Mouse (Mus musculus) hindbrain, embryonic 15.5 days (tissue): ENCODE measurements around the gene Nmnat1. TPM values are rescaled to one million over a fixed set of nuclear protein-coding genes. Genes with fewer than 3 reads are reported as not detected.
"Not testable (repeated sequence)": the region's sequence is repeated elsewhere in the genome, so short reads cannot be mapped to it uniquely, and the experiment has no call there.

Source experiments
- ATAC-seq: fragments of 200-750 bp; cut with Nextera tagmentation; 2 replicates; pipeline ENCODE4 v1.8.0; 2017; ENCODE audit warnings: low read depth, moderate number of reproducible peaks, moderate TSS enrichment; ENCODE audit not compliant: low FRiP score
- H3K27ac ChIP-seq: fragments of 300-500 bp; sonication (generic); replicated peaks from 2 replicates; pipeline ENCODE4 v1.5.1; 2015; ENCODE audit warnings: mild to moderate bottlenecking, inconsistent platforms
- H3K27me3 ChIP-seq: fragments of 300-500 bp; sonication (generic); 2 replicates; pipeline ENCODE4 v1.6.1; 2015; ENCODE audit warnings: control low read depth, inconsistent platforms
- H3K36me3 ChIP-seq: fragments of 300-500 bp; sonication (generic); 2 replicates; pipeline ENCODE4 v1.6.1; 2015; ENCODE audit warnings: control low read depth, inconsistent platforms
- H3K4me1 ChIP-seq: fragments of 300-500 bp; sonication (generic); replicated peaks from 2 replicates; pipeline ENCODE4 v1.6.1; 2015; ENCODE audit warnings: control low read depth, inconsistent platforms
- H3K4me2 ChIP-seq: fragments of 300-500 bp; sonication (generic); 2 replicates; pipeline ENCODE4 v1.6.1; 2015; ENCODE audit warnings: moderate library complexity, mild to moderate bottlenecking, inconsistent platforms
- H3K4me3 ChIP-seq: fragments of 300-500 bp; sonication (generic); 2 replicates; pipeline ENCODE4 v1.5.1; 2015; ENCODE audit warnings: mild to moderate bottlenecking, inconsistent platforms
- H3K9ac ChIP-seq: fragments of 300-500 bp; sonication (generic); 2 replicates; pipeline ENCODE4 v1.6.1; 2015; ENCODE audit warnings: inconsistent platforms
- H3K9me3 ChIP-seq: fragments of 300-500 bp; sonication (generic); 2 replicates; pipeline ENCODE4 v1.6.1; 2016; ENCODE audit warnings: control low read depth, inconsistent platforms
- WGBS: fragments of 180-500 bp; shearing (Covaris S2); methylation state at CpG from one replicate; pipeline ENCODE4 v1.1.7; 2015; 5-methylcytosine and 5-hydroxymethylcytosine counted together
- polyA plus RNA-seq: library from polyadenylated mRNA; unstranded; fragments of >200 nt; fragmentation: Nextera tagmentation; extraction: Ambion mirVana; gene quantifications from 2 replicates; pipeline ENCODE4 v1.2.1, GENCODE M21; 2015

Nmnat1 gene
- polyA plus RNA-seq, 1 experiment from 2014 or later, result 9.3 TPM

DNA sequence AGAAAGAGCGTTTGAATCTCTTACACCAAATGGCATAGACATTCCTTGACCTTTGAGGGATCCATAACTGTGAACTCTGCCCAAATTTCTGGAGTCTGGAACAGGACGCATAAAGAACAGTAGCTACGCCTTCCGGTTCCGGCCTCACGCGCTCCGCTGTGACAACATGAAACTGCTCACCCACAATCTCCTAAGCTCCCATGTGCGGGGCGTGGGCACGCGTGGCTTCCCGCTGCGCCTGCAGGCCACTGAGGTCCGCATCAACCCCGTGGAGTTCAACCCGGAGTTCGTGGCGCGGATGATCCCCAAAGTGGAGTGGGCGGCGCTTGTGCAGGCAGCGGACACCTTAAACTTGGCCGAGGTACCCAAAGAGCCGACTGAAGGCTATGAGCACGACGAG, 27.8 kb downstream of the Nmnat1 start:
- 87% methylated on average over 27 of the region's 27 CpGs for WGBS
- not testable (repeated sequence) for H3K4me1 ChIP-seq, ATAC-seq, H3K9ac ChIP-seq, H3K27me3 ChIP-seq, H3K27ac ChIP-seq, H3K36me3 ChIP-seq, H3K4me2 ChIP-seq, H3K9me3 ChIP-seq, H3K4me3 ChIP-seq

DNA sequence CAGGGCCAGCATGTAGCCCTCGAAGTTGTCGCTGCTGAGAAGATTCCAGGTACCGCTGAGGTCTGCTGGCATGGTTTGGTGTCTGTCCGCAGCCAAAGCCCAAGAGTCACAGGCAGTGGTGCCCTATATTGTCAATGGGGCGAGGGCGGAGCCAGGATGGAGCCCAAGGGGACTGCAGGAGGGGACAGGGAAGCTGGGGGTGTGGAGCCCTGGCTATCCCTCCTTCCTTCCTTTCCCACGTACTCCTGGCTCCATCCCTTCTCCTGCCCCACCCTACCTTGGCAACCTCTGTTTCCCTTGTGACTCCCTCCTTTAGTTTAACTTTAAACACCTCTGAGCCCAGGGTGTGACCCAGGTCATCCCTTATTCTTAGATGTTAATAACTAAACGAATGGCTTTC, 30.1 kb downstream of the Nmnat1 start, which contains the start of gene Rbp7:
Gene Rbp7 (minus strand): TSS at position 100 of the 400 bp plus-strand sequence.
- H3K27me3 ChIP-seq, result no peaks in the 10 kb centered on the region
- no peak for ATAC-seq
- H3K4me2 ChIP-seq, result no peak within 1 kb of the TSS
- 54% methylated on average over 8 of the region's 8 CpGs for WGBS
- H3K9me3 ChIP-seq, result no peaks in the 10 kb centered on the region
- H3K27ac ChIP-seq, result no peak within 1 kb of the TSS
- no peaks in the 10 kb centered on the region for H3K4me1 ChIP-seq
- no peaks in the 10 kb centered on the region for H3K36me3 ChIP-seq
- no peak within 1 kb of the TSS for H3K9ac ChIP-seq
- no peak within 1 kb of the TSS for H3K4me3 ChIP-seq

DNA sequence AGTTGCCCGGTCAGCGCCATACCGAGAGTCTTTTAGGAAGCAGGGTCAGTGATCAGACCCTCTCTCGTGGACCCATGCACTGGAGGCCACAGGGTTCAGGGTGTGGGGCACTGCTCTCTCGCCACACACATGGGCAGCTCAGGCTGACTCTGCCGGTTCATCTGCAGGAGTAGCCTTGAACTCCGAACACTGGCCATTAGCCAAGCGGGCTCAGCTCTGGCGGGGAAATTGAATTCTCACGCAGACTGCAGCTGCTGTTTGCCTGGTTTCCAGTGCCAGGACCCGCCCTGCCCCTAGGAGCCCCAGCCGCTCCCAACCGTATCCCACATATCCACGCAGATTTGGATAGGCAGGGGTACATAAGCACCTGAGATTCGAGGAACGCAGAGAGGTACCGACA, 30.7 kb downstream of the Nmnat1 start:
- no peak overlapping the region for H3K27ac ChIP-seq
- ATAC-seq, result no peak
- H3K9ac ChIP-seq, result no peak overlapping the region
- H3K4me3 ChIP-seq, result no peak overlapping the region
- H3K36me3 ChIP-seq, result no peaks in the 10 kb centered on the region
- no peaks in the 10 kb centered on the region for H3K4me1 ChIP-seq
- no peak overlapping the region for H3K4me2 ChIP-seq
- no peaks in the 10 kb centered on the region for H3K9me3 ChIP-seq
- WGBS, result 84% methylated on average over 17 of the region's 17 CpGs
- no peaks in the 10 kb centered on the region for H3K27me3 ChIP-seq

DNA sequence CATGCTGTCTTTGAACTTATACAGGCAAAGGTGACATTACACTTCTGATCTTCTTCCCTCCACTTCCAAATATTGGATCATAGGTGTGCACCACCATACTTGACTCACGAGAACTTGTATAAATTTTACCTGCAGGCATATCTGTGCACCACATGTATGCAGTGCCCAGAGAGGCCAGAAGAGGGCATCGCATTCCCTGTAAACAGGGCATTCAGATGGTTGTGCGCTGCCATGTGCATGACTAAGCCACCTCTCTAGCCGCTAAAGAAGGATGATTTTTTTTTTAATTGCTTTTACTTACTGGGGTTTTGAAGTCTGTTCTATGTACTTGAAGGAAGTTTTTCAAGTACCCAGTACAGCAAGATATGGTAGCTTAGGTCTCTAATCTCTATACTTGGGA, 31.3 kb downstream of the Nmnat1 start:
- H3K27me3 ChIP-seq, result no peaks in the 10 kb centered on the region
- H3K27ac ChIP-seq, result no peak overlapping the region
- H3K4me2 ChIP-seq, result no peak overlapping the region
- no peak for ATAC-seq
- no peaks in the 10 kb centered on the region for H3K9me3 ChIP-seq
- no peaks in the 10 kb centered on the region for H3K4me1 ChIP-seq
- H3K4me3 ChIP-seq, result no peak overlapping the region
- WGBS, result 89% methylated on average over 4 of the region's 4 CpGs
- H3K36me3 ChIP-seq, result no peaks in the 10 kb centered on the region
- no peak overlapping the region for H3K9ac ChIP-seq

DNA sequence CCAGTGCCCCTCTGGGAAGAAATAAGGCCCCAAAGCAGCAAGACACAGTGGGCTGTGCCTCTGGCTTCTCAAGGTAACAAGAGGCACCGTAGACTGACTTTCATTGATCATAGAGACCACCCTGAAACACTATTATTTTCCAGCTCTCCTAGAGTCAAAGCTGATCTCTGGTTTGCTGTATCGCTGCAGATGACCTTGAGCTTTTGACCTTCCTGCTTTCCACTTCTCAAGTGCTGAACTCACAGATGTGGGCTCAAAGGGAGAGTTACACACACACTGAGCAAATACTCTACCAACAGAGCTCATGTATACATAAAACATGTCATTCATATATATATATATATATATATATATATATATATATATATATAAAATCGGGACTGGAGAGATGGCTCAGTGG, 34.4 kb downstream of the Nmnat1 start:
- Histone ChIP-seq H3K4me2 (no peak overlapping the region), H3K36me3 (no peaks in the 10 kb centered on the region), H3K4me1 (peaks cover 8% of the 10 kb centered on the region), H3K9me3 (no peaks in the 10 kb centered on the region), H3K4me3 (no peak overlapping the region), H3K27ac (no peak overlapping the region), H3K27me3 (no peaks in the 10 kb centered on the region), H3K9ac (no peak overlapping the region)
- no peak for ATAC-seq
- WGBS, result 84% methylated on average over 3 of the region's 3 CpGs

DNA sequence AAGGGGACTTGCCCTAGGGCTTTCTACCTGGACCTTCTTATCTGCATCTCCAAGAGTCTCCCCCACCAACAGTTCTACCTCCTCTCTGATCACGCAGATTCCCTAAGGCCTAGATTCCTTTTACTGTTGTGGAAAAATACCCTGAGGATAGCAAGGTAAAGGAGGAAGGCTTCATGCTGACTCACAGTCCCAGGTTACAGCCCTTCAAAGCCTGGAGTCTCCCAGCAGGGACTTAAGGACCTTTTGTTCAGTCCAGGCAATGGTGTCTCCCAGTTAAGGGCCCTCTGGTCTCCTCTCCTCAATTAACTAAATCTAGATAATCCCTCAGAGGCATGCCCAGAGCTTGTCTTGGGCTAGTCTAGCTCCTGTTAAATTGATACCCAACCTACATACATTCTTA, 38.7 kb downstream of the Nmnat1 start:
- peaks cover 23% of the 10 kb centered on the region for H3K4me1 ChIP-seq
- no peak for ATAC-seq

DNA sequence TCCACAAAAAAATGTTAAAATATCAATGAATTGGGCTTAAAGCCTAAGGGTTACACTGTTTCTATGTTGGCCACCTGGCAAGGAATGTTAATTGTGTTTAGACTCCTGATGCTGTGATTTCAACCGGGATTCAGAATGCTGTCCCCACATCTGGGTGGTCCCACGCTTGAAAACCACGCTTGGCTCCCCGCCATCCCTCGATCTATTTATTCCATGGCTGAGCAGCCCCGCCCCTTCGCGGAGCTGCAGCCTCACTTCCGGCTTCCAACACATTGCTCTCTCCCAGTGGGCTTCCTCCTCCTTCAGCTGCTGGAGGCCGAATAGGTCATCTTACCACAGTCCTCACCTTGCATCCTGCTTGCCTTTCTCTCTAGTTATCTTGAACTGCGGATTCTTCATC, 39.1 kb downstream of the Nmnat1 start:
- 3% methylated on average over 11 of the region's 11 CpGs for WGBS
- ATAC-seq, result peak; percentile 43; the same call in 1 of the 2 replicates
- Histone ChIP-seq H3K27ac (peak overlapping the region; percentile 92), H3K36me3 (no peaks in the 10 kb centered on the region), H3K4me1 (peaks cover 23% of the 10 kb centered on the region), H3K9ac (peak overlapping the region; percentile 60), H3K4me3 (peak overlapping the region; percentile 38), H3K4me2 (peak overlapping the region; percentile 62), H3K27me3 (no peaks in the 10 kb centered on the region), H3K9me3 (no peaks in the 10 kb centered on the region)

More for the DNA sequence above, 38.7 kb downstream of the Nmnat1 start:
- H3K27ac ChIP-seq, result peak overlapping the region; percentile 92
- H3K9me3 ChIP-seq, result no peaks in the 10 kb centered on the region
- H3K27me3 ChIP-seq, result no peaks in the 10 kb centered on the region
- WGBS, result 55% methylated on average over 1 of the region's 1 CpGs
- H3K4me3 ChIP-seq, result no peak overlapping the region
- no peaks in the 10 kb centered on the region for H3K36me3 ChIP-seq
- peak overlapping the region; percentile 62 for H3K4me2 ChIP-seq
- no peak overlapping the region for H3K9ac ChIP-seq

DNA sequence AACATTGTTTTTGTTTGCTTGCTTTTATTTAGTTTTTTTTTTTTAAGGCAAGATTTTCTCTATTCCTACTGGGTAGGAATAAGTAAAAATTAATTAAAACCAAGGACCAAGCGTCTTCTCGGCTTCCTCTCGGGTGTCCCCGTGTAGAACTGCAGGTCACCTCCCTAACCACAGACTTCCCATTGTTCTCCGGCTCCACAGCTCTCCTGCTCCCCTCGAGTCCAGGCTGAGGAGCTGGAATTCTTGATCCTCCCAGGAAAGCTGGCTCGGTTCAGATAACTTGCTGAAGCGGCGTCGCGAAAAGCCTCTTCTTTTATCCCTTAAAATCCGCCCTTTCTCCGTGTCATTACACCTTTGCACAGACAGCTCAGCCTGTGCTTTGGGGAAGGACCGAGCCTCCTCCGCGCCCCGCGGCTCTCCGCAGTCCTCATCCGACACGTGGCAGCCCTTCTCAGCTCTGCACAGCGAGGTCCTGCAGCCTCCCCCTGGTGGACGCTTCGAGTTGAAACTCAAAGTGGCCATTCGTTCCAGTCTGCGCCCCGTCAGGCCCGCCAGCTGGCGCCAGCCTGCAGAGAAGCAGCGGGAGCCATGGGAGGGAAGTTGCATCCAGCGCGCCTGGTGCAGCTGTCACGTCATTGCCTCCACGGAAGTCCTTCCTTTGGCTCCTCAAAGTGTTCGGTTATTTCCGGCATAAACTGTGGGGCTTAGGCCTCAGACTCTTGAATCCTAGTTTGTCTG, 39.9 kb downstream of the Nmnat1 start:
- Histone ChIP-seq H3K4me3 (peak overlapping the region; percentile 38), H3K9me3 (no peaks in the 10 kb centered on the region), H3K27ac (peak overlapping the region; percentile 92), H3K4me2 (peak overlapping the region; percentile 62), H3K9ac (peak overlapping the region; percentile 60), H3K36me3 (no peaks in the 10 kb centered on the region), H3K4me1 (peaks cover 23% of the 10 kb centered on the region), H3K27me3 (no peaks in the 10 kb centered on the region)
- under 1% methylated on average over 36 of the region's 36 CpGs for WGBS
- peak; percentile 97 for ATAC-seq

DNA sequence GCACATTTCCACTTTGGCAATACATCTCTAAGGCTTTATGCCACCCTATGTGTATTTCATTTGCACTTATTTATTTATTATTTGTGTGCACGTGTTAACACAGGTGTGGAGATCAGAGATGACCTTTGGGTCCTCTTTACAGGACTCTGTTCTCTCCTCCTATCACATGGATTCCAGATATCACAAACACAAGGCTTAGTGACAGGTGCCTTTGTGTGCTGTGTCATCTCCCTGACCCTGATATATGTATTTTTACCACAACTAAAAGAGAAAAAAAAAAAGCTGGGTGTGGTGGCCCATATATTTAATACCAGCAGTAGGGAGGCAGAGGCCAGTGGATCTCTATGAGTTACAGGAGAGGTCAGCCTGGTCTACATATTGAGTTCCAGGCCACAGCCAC, 40.5 kb downstream of the Nmnat1 start:
- H3K9me3 ChIP-seq, result no peaks in the 10 kb centered on the region
- no peak for ATAC-seq
- no peaks in the 10 kb centered on the region for H3K36me3 ChIP-seq
- H3K27ac ChIP-seq, result peak overlapping the region; percentile 92
- peak overlapping the region; percentile 62 for H3K4me2 ChIP-seq
- no peak overlapping the region for H3K4me3 ChIP-seq
- 68% methylated on average over 1 of the region's 1 CpGs for WGBS
- peaks cover 23% of the 10 kb centered on the region for H3K4me1 ChIP-seq
- no peaks in the 10 kb centered on the region for H3K27me3 ChIP-seq
- peak overlapping the region; percentile 60; the same call in 1 of the 2 replicates for H3K9ac ChIP-seq

DNA sequence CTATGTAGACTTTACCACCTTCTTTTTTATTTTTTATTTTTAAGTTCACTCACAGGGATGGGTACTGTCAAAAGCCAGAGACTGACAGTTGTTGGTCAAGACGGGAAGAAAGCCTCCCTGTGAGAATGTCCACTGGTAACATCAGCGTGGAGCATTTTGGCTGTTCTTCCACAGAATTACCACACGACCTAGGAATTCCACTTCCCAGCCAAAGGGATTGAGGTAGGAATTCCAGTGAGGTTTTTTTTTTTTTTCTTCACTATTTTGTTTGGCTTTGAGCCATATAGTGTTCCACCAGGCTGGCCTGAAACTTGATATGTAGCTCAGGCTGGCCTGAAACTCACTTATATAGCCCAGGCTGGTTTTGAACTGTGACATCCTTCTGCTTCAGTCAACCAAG, 42.6 kb downstream of the Nmnat1 start:
- Histone ChIP-seq H3K27ac (no peak overlapping the region), H3K9ac (no peak overlapping the region), H3K36me3 (no peaks in the 10 kb centered on the region), H3K9me3 (no peaks in the 10 kb centered on the region), H3K4me1 (peaks cover 23% of the 10 kb centered on the region), H3K27me3 (no peaks in the 10 kb centered on the region), H3K4me2 (no peak overlapping the region), H3K4me3 (no peak overlapping the region)
- no peak for ATAC-seq
- WGBS, result 57% methylated on average over 3 of the region's 3 CpGs

DNA sequence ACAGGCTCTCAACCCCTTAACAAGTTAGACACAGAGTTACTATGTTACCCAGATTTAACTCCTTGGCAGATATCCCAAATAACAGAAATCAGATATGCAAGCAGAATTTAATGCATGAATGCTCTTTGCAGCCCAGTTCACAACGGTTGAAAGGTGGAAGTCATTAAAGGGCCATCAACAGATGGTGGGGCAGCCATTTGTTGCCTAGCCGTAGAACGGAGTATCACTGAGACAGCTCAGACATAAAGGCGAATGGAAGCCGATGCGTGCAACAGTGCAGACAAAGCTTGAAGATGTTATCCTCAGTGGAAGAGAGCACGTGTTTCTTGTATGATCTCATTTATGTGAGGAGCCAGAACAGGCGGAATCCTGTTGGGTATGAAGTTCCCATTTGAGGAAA, 44.4 kb downstream of the Nmnat1 start:
- H3K4me1 ChIP-seq, result peaks cover 15% of the 10 kb centered on the region
- 51% methylated on average over 8 of the region's 8 CpGs for WGBS
- no peak overlapping the region for H3K4me3 ChIP-seq
- no peaks in the 10 kb centered on the region for H3K9me3 ChIP-seq
- no peak overlapping the region for H3K9ac ChIP-seq
- no peaks in the 10 kb centered on the region for H3K27me3 ChIP-seq
- H3K4me2 ChIP-seq, result no peak overlapping the region
- no peaks in the 10 kb centered on the region for H3K36me3 ChIP-seq
- no peak for ATAC-seq
- no peak overlapping the region for H3K27ac ChIP-seq

DNA sequence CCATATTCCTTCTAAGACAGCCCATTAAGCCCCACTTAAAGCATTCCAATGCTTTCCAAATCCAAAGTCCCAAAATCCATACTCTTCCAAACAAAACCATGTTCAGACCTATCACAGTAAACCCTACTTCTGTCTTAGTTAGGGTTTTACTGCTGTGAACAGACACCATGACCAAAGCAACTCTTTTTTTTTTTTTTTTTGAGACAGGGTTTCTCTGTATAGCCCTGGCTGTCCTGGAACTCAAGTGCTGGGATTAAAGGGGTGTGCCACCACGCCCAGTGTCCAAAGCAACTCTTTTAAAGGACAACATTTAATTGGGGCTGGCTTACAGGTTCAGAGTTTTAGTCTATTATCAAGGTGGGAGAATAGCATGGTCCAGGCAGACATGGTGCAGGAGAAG, 53.1 kb downstream of the Nmnat1 start:
- H3K36me3 ChIP-seq, H3K27ac ChIP-seq, H3K4me1 ChIP-seq, H3K4me3 ChIP-seq, ATAC-seq, H3K9me3 ChIP-seq, H3K4me2 ChIP-seq, H3K27me3 ChIP-seq, H3K9ac ChIP-seq: not testable (repeated sequence)
- 78% methylated on average over 1 of the region's 1 CpGs for WGBS

DNA sequence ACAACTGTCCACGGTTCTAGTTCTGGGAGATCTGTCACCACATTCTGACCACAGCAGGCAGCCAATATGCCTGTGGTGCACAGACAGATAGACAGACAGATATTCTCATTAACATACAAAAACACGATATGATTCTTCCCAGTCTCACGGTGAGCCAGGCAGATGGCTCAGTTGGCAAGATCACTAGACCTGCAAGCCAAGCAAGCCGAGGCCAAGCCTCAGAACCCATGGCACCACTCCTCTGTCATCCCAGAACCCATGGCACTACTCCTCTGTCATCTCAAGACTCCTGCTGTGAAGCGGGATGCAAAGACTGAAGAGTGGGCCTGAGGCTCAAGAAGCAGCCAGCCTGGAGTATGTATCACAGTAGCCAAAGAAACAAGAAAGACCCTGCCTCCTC, 55.4 kb downstream of the Nmnat1 start:
- peaks cover 10% of the 10 kb centered on the region for H3K4me1 ChIP-seq
- no peak overlapping the region for H3K4me2 ChIP-seq
- ATAC-seq, result no peak
- H3K9ac ChIP-seq, result no peak overlapping the region
- no peak overlapping the region for H3K4me3 ChIP-seq
- no peaks in the 10 kb centered on the region for H3K36me3 ChIP-seq
- 71% methylated on average over 5 of the region's 5 CpGs for WGBS
- no peaks in the 10 kb centered on the region for H3K9me3 ChIP-seq
- H3K27me3 ChIP-seq, result no peaks in the 10 kb centered on the region
- no peak overlapping the region for H3K27ac ChIP-seq
